Mouse (Mus musculus): ENCODE data around the gene Hamp2.
"Not testable (repeated sequence)": the region's sequence is repeated elsewhere in the genome, so short reads cannot be mapped to it uniquely, and the experiment has no call there.

Hamp2 gene

DNA sequence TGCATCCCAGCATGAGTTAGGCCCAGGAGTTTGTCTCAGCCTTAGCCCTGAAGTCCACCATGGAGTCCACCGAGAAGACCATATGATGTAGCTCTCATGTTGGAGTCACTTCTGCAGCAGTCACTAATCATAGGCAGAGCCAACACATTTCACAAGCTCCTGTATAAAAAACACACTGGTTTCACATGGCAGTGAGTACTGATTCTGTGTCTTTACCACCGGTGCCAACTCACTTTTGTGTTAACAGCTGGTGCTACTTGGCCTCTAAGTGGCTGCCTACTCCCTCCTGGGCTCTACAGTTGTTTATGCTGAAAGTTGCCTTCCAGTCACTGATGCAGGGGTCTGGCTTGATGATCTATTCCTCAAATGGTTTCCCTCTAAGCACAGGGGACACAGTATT is at the start of gene Hamp2:
Gene Hamp2 (minus strand): TSS at position 101 of the 400 bp plus-strand sequence.
- not testable (repeated sequence) for DNase-seq (ENCODE audit: low spot score in 2 of 2)

GRCm38 (mm10) chr7:30973501-30974289 is 49.2 kb upstream of the Hamp2 start, which contains the start of gene Fam187b:
Gene Fam187b, plus strand, starts transcription at chr7:30973790.
- peak; percentile 75 to 81 for DNase-seq (ENCODE audit: low spot score in 2 of 2)

DNA sequence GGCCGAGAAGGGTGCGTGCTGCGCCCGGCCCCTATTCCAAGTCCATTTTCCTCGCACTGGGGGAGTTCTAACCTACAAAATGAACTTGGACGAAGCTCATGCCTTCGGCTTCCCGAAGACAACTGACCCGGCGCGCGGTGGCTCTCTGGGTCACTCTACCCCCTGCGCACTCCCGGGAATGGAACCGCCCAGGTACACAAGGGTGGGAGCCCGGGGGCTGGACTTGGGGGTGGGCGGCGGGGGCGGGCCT is 48.7 kb upstream of the Hamp2 start, which contains the start of gene Lsr:
Gene Lsr (minus strand): TSS at position 214 of the 250 bp plus-strand sequence.
- DNase-seq (ENCODE audit: low spot score in 2 of 2) = no peak

DNA sequence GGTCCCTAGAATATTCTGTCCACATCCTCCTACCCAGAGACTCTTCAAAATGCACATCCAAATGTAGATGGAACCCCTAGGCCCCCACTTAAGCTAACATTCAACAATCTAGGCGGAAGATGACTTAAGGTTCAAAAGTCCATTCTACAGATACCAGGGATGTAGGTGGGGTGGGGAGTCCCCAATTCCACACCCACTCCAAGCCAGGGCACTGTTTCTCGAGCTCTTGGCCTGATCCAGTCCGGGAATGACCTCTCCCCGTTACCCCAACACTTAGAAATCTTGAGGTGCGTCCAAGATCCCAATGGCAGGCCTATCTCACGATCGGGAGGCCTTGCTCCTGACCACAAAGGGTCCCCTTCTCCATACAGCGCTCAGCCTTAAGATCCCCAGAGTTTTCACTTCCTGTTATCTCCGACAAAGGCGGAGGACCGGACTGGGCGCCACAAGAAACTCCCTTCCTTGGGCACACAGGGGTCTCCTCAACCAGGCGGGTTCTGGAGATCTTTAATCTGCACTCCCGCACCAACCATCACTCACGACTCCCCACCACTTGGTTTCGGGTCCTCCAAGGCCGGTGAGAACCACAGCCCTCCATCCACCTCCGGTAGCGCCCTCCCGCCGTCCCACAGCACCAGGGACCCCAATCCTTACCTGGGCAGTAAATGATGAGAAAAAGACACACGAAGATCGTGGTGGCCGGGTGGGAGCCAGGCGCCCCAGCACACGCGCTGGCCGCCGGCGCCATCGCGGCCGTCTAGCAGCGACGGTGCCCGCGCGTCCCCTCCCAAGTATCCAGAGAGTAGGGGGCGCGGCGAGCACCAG is 48.2 kb upstream of the Hamp2 start:
- DNase-seq (ENCODE audit: low spot score in 2 of 2) = no peak

GRCm38 (mm10) chr7:30971901-30972300 is 47.4 kb upstream of the Hamp2 start:
- no peak for DNase-seq (ENCODE audit: low spot score in 2 of 2)

DNA sequence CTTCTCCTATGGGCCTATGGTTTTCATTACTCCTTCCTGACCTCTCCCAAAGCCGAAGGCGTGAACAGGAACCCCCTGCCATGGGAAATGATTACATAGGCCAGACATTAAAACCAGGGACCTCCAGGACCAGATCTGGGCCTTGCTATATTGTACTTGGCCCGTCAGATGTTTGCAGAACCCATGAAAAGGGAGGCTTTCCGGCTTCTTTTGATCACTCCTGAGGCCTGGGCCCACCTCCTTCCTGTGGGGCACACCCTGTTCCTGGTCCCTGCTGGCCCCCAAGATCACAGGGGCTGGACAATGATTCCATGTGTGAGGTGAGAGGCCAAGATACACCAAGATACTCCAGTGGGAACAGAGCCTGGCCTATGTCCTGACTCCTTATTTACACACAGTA is 44.7 kb upstream of the Hamp2 start:
- DNase-seq (ENCODE audit: low spot score in 2 of 2) = no peak

DNA sequence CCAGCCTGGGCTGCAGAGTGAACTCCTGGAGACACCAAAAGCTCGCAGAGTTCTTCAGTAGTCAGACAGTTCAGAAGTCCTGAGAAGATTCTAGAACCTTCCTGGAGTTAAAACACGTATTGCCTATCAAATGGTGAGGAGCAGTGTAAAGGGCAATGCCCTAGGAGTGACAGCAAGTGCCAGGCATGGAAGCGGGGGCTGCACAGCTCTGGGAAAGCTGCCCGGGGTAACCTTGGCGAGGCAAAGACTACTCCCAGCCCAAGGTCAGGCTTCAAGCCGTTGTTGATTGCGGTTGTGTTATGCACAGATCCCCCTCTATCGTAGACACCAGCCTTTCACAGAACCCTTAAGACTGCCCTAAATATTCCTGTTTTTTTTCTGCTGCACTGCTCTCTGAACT is 44.1 kb upstream of the Hamp2 start:
- no peak for DNase-seq (ENCODE audit: low spot score in 2 of 2)

- no peak for DNase-seq (ENCODE audit: low spot score in 2 of 2)
Observed at GRCm38 (mm10) chr7:30966657-30967056, 42.2 kb upstream of the Hamp2 start.

DNA sequence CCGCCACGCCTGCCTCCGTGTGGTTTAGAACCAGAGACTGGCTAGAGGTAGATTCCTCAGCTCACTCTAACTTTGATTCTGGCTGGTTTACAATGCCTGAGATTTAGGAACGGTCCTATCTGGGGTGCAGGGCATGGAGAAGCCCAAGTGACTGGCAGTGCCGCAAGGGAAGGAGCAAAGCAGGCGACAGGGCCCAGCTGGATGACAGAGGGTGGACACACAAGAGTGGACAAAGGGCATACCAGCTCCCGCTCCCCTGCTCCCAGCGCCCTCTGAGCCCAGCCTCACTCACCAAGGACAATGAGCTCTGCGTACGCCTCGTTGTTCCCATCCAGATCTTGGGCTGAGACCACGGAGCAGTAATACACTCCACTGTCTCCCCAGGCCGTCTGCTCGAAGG is 41.2 kb upstream of the Hamp2 start:
- no peak for DNase-seq (ENCODE audit: low spot score in 2 of 2)

- no peak for DNase-seq (ENCODE audit: low spot score in 2 of 2)
Observed at GRCm38 (mm10) chr7:30964366-30964765, 39.9 kb upstream of the Hamp2 start.

DNA sequence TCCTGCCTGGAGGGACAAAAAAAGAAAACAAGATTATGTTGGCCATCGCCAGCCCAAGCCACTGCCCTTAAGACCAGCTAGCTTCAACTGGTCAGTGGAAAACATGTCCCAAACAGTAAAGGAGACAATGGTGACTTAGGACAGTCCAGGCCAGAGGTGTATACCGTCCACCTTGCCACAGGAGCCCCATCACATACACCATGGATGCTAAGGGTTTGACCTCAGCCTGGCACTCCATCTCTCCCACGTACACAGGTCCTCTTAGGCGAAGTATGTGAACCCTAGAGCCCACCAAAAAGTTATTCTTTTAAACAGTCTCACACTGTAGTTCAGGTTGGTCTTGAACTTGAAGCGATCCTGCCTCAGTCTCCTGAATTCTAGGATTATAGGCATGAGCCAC is 38.4 kb upstream of the Hamp2 start:
- DNase-seq (ENCODE audit: low spot score in 2 of 2) = no peak

DNA sequence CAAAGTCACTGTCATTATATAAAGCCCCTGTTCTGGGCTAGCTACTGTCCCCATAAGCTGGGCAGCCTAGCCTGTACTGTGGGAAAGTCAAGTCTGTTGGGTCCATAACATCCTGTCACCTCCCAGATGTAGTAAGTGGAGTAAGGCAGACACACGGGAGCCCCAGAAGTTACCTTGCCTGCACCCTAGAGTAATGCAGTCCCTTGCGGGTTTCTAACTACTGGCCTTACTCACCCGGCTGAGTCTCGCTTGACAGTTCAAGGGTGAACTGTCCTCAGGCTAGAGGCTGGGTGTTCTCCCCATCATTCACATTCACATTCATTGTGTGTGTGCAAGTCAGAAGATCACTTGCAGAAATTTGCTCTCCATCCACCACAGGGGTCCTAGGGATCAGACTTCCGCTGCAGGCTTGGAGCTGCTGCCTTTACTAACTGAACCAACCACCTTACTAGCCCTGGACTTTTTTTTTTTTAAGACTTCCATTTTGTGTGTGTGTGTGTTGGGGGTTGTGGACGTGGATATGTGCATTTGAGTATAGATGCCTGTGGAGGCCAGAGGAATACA is 35.4 kb upstream of the Hamp2 start:
- DNase-seq (ENCODE audit: low spot score in 2 of 2) = no peak

- DNase-seq (ENCODE audit: low spot score in 2 of 2) = no peak
Observed at GRCm38 (mm10) chr7:30958866-30959487, 34.5 kb upstream of the Hamp2 start.

DNA sequence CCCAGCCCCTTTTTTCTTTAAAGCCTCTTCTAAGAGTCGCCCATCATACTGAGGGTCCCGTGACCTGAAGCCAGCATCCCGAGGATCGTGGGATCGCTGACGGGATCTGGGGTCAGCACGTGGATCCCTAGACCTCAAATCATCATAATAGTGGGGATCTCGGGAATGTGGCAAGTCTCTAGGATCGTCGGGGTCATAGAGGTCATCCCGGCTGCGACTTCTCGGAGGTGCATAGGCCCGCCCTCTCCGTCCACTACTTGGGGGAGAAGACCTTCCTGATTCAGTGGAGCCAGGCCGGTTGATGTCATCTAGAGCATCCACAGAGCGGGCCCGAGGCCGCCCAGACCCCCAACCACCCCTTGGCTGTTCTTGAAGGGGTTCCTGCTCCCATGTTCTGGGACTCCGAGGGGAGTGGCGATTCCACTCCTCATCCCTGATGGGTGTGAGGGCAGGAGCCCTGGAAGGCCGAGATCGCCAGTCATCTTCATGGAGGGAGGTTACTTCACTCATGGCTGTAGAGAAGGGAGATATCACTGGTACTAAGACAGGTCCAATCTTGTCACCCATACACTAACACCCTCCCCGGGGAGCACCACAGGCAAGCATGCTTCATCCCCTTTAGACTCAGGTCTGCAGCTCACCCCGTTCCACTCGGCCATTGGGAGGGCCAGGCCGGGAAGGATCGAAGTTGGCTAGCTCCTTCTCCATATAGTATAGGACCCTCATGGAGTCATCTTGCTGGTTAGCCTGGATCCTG is 33.8 kb upstream of the Hamp2 start:
- DNase-seq (ENCODE audit: low spot score in 2 of 2) = peak in 1 of 2 experiments; percentile 60

GRCm38 (mm10) chr7:30957367-30957783 is 32.9 kb upstream of the Hamp2 start:
- DNase-seq (ENCODE audit: low spot score in 2 of 2) = peak; percentile 88 to 92

DNA sequence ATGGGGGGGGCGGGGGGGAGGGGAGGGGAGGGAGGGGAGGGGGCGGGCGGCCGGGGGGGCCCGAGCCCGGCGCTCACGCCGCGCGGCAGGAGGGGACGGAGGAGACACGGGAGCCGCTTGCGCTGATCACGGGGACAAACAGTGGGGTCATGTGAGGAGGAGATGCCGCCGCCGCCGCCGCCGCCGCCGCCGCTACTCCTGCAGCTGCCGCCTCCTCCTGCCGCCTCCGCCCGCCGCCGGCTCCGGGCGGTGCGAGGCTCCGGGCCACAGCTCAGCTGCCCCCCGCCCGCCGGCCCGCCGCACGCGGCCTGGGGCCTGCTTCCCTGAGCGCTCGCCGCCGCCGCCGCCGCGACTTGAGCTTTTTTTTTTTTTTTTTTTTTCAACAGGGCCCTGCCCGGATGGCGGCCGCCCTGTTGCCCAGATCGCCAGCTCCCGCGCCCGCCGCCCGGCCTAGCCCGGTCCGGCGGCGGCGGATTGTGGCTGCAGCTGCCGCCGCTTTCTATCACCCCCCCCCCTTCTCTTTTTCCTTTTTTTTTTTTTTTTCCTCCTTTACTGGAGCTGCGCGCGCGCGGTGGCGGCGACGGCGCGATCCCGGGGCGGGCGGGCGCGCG is 32.4 kb upstream of the Hamp2 start, which contains the start of gene Usf2:
Gene Usf2 (minus strand): TSS at position 48 of the 611 bp plus-strand sequence.
- peak; percentile 91 to 92 for DNase-seq (ENCODE audit: low spot score in 2 of 2)

GRCm38 (mm10) chr7:30956357-30956751 is 31.9 kb upstream of the Hamp2 start:
- peak in 1 of 2 experiments; percentile 56 for DNase-seq (ENCODE audit: low spot score in 2 of 2)

GRCm38 (mm10) chr7:30955584-30956356 is 31.3 kb upstream of the Hamp2 start:
- DNase-seq (ENCODE audit: low spot score in 2 of 2) = peak; percentile 84 to 87

DNA sequence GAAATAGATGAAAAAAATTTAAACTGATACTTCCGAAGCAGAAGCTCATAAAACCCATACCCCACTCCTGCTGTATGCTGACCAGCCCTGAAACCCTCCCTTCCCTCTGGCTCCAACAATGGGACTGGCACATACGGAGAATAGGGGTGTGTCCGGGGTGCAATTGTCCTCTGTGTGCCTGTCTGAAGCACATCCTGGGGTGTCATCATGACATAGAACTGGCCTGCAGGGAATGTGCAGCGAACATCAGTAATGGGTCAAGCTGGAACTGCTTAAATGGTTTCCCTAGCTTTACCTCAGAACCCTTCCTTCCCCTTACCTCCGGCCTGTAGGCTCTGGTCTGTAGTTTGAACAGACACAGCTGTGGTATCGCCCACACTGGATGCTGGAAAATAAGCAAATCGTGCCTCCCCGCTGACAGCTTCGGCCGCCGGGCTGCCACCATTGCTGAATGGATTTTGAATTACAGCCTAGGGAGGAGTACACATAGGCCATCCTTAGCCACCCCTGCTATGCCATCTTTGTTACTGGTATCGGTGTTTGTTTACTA is 30.6 kb upstream of the Hamp2 start:
- DNase-seq (ENCODE audit: low spot score in 2 of 2) = peak in 1 of 2 experiments; percentile 25

DNA sequence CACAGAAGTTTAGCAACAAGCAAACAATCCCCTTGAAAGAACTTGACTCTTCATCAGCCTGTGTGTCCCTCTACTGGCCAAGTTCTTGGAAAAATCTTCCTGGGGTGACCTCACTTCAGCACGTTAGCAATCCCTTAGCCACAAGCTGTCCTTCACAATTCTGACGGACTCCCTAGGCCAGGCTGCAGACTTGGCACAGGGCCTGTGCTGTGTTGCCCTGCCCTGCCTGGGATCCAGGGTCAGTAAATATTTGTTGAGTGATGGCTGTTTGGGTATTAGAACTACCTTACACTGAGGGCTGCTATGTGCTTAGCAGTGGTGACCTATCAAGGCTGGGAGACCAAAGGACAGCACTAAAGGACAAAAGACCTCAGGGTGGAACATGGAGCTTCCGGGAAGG is 29.6 kb upstream of the Hamp2 start:
- peak in 1 of 2 experiments; percentile 23 for DNase-seq (ENCODE audit: low spot score in 2 of 2)
